Comparison of ENCODE assay signal across 13 mouse cellular contexts in genomic region chr6:126766552-126766951, GRCm38 (mm10). TPM values are rescaled to one million over a fixed set of nuclear protein-coding genes. Genes with fewer than 3 reads are reported as not detected.
DNase-seq lines count a peak whose midpoint lies in the region; ATAC-seq and TF ChIP-seq lines count a peak whose summit lies in the region.
"Had no signal": no experiment of that assay in that cellular context is flagged by ENCODE, and none has a peak within 500 bp of the region (broad histone marks: within the 10 kb centered on the region; RNA-seq: fewer than 3 reads in every experiment).

No protein-coding gene starts in this region.

- no peaks in the 10 kb centered on the region for H3K36me3 ChIP-seq in heart, postnatal 0 days (replicated peaks; ENCODE audit: control insufficient read depth, insufficient read depth, low read length)
- no peaks in the 10 kb centered on the region for H3K36me3 ChIP-seq in embryonic facial prominence, embryonic 10.5 days (replicated peaks)
- no peaks in the 10 kb centered on the region for H3K36me3 ChIP-seq in midbrain, embryonic 10.5 days
- H3K36me3 ChIP-seq in thymus, adult 2 months (ENCODE audit: control insufficient read depth, insufficient read depth, low read length) = no peaks in the 10 kb centered on the region
- H3K36me3 ChIP-seq: embryonic facial prominence, embryonic 13.5 days; lung, embryonic 15.5 days; stomach, embryonic 15.5 days had no signal

- H3K27me3 ChIP-seq in heart, postnatal 0 days (ENCODE audit: control insufficient read depth, insufficient read depth, low read length) = no peaks in the 10 kb centered on the region
- H3K27me3 ChIP-seq in embryonic facial prominence, embryonic 10.5 days (replicated peaks; ENCODE audit: low read depth, poor library complexity, severe bottlenecking) = no peaks in the 10 kb centered on the region
- H3K27me3 ChIP-seq in midbrain, embryonic 10.5 days (ENCODE audit: low read depth, poor library complexity, severe bottlenecking) = no peaks in the 10 kb centered on the region
- H3K27me3 ChIP-seq in thymus, adult 2 months (ENCODE audit: control insufficient read depth, insufficient read depth, low read length) = no peaks in the 10 kb centered on the region
- H3K27me3 ChIP-seq: embryonic facial prominence, embryonic 13.5 days; lung, embryonic 15.5 days; stomach, embryonic 15.5 days had no signal

- H3K4me1 ChIP-seq in heart, postnatal 0 days (ENCODE audit: control insufficient read depth, insufficient read depth) = no peaks in the 10 kb centered on the region
- peaks cover 31% of the 10 kb centered on the region for H3K4me1 ChIP-seq in embryonic facial prominence, embryonic 10.5 days
- peaks cover 43% of the 10 kb centered on the region for H3K4me1 ChIP-seq in midbrain, embryonic 10.5 days
- H3K4me1 ChIP-seq in thymus, adult 2 months (replicated peaks; ENCODE audit: control insufficient read depth, insufficient read depth, low read length) = peaks cover 4% of the 10 kb centered on the region
- H3K4me1 ChIP-seq: lung, embryonic 15.5 days had no signal

- H3K4me2 ChIP-seq in heart, postnatal 0 days (ENCODE audit: low read depth, low read length) = no peak overlapping the region
- H3K4me2 ChIP-seq: embryonic facial prominence, embryonic 13.5 days; lung, embryonic 15.5 days; stomach, embryonic 15.5 days had no signal

- TF ChIP-seq CTCF in heart, postnatal 0 days (IDR thresholded peaks at IDR 0.05; ENCODE audit: low read depth) = no peak
- TF ChIP-seq CTCF in thymus, adult 2 months (IDR thresholded peaks at IDR 0.05; ENCODE audit: borderline replicate concordance, control insufficient read depth, extremely low read depth, insufficient read depth, low read length, poor library complexity) = no peak

- no peak for TF ChIP-seq EP300 in heart, postnatal 0 days (IDR thresholded peaks at IDR 0.05; ENCODE audit: low read depth)

- peak; percentile 19 for DNase-seq in heart, postnatal 0 days (ENCODE audit: low spot score)
- no peak for DNase-seq in heart, postnatal 4 days
- DNase-seq in 416B (ENCODE audit: low read depth) = peak; percentile 19
- DNase-seq in embryonic facial prominence, embryonic 10.5 days (ENCODE audit: low spot score) = no peak
- DNase-seq in midbrain, embryonic 10.5 days (ENCODE audit: low spot score) = no peak
- DNase-seq in c-Kit-positive CD71-positive TER-119-positive erythroid progenitor cells, embryonic 14.5 days (ENCODE audit: low spot score) = no peak
- no peak for DNase-seq in thymus, adult 2 months
- no peak for DNase-seq in kidney, postnatal 25 days
- DNase-seq: heart, adult 2 months; kidney, postnatal 14 days had no signal

- WGBS in heart, postnatal 0 days = 55% methylated on average over 5 of the region's 5 CpGs
- WGBS in embryonic facial prominence, embryonic 10.5 days = 54% methylated on average over 5 of the region's 5 CpGs
- 70% methylated on average over 5 of the region's 5 CpGs for WGBS in midbrain, embryonic 10.5 days
- 69% methylated on average over 5 of the region's 5 CpGs for WGBS in thymus, adult 2 months

- no peak overlapping the region for H3K4me3 ChIP-seq in heart, postnatal 0 days (ENCODE audit: low read depth, low read length)
- no peak overlapping the region for H3K4me3 ChIP-seq in embryonic facial prominence, embryonic 10.5 days
- no peak overlapping the region for H3K4me3 ChIP-seq in midbrain, embryonic 10.5 days
- no peak overlapping the region for H3K4me3 ChIP-seq in thymus, adult 2 months (ENCODE audit: control insufficient read depth, insufficient read depth, low read length)
- H3K4me3 ChIP-seq: embryonic facial prominence, embryonic 13.5 days; heart, adult 2 months; lung, embryonic 15.5 days; stomach, embryonic 15.5 days had no signal

- no peak overlapping the region for H3K9ac ChIP-seq in heart, postnatal 0 days (replicated peaks; ENCODE audit: low read depth, low read length)
- H3K9ac ChIP-seq: embryonic facial prominence, embryonic 13.5 days; lung, embryonic 15.5 days; stomach, embryonic 15.5 days had no signal

- TF ChIP-seq POLR2A in thymus, adult 2 months (IDR thresholded peaks at IDR 0.05; ENCODE audit: control insufficient read depth, extremely low read depth, insufficient read depth, low read length, poor library complexity) = no peak

- H3K9me3 ChIP-seq in heart, postnatal 0 days (replicated peaks; ENCODE audit: control insufficient read depth, low read length) = no peaks in the 10 kb centered on the region
- no peaks in the 10 kb centered on the region for H3K9me3 ChIP-seq in embryonic facial prominence, embryonic 10.5 days
- no peaks in the 10 kb centered on the region for H3K9me3 ChIP-seq in midbrain, embryonic 10.5 days (replicated peaks)
- H3K9me3 ChIP-seq: embryonic facial prominence, embryonic 13.5 days; lung, embryonic 15.5 days; stomach, embryonic 15.5 days had no signal

- no peak overlapping the region for H3K27ac ChIP-seq in heart, postnatal 0 days (ENCODE audit: low read depth)
- H3K27ac ChIP-seq in embryonic facial prominence, embryonic 10.5 days (replicated peaks) = peak overlapping the region; percentile 61
- H3K27ac ChIP-seq in midbrain, embryonic 10.5 days (replicated peaks) = peak overlapping the region; percentile 76; the same call in 1 of the 2 replicates
- H3K27ac ChIP-seq in thymus, adult 2 months (ENCODE audit: control insufficient read depth, insufficient read depth, low read length) = no peak overlapping the region
- H3K27ac ChIP-seq: embryonic facial prominence, embryonic 13.5 days; heart, adult 2 months; lung, embryonic 15.5 days; stomach, embryonic 15.5 days had no signal

- peak; percentile 36; the same call in 1 of the 2 replicates for ATAC-seq in heart, postnatal 0 days (ENCODE audit: insufficient read depth, low read depth)

RNA-seq across cellular contexts. Expression of gene Kcna6, which starts 26.1 kb away (rescaled TPM):
- total RNA-seq in heart, postnatal 0 days (2014; rRNA removed; ENCODE audit: low replicate concordance) = 0.73 and 2.7 TPM in 2 replicates
- 0.45 and 0.57 TPM in 2 replicates for polyA plus RNA-seq in heart, postnatal 0 days (2015; fragmentation: Nextera tagmentation; extraction: Ambion mirVana)
- 1 to 10 TPM; 2.0 to 2.1 TPM for total RNA-seq in heart, postnatal 4 days (2021)
- 6.7 and 8.1 TPM in 2 replicates for polyA plus RNA-seq in embryonic facial prominence, embryonic 10.5 days (2016; fragmentation: Nextera tagmentation; extraction: Ambion mirVana)
- 3.4 and 4.9 TPM in 2 replicates for polyA plus RNA-seq in midbrain, embryonic 10.5 days (2016; fragmentation: Nextera tagmentation; extraction: Ambion mirVana)
- 0.15 and 0.26 TPM in 2 replicates for polyA plus RNA-seq in thymus, adult 2 months (2012; rRNA removed)

Comparison
In these comparisons a context has a peak if more than half of its experiments do, and no peak if none do; other contexts are left out.
1. DNase-seq: peak in heart, postnatal 0 days (single experiment) and 416B (single experiment); none in heart, postnatal 4 days (single experiment), embryonic facial prominence, embryonic 10.5 days (single experiment), midbrain, embryonic 10.5 days (single experiment), c-Kit-positive CD71-positive TER-119-positive erythroid progenitor cells, embryonic 14.5 days (single experiment), thymus, adult 2 months (single experiment) and kidney, postnatal 25 days (0 of 2).
2. H3K27ac ChIP-seq: peak in embryonic facial prominence, embryonic 10.5 days (single experiment) and midbrain, embryonic 10.5 days (single experiment); none in heart, postnatal 0 days (single experiment) and thymus, adult 2 months (single experiment).